Mouse (Mus musculus): ENCODE measurements at regions not wholly inside any gene's neighbourhood (a gene's known extent, or its start where the extent isn't known, plus 50 kb on each side); places are given as distances from the start of the nearest gene placed in this dataset.

- H3K4me3 ChIP-seq (ENCODE audit: low read length): no peak overlapping the region
- no peaks in the 10 kb centered on the region for H3K27me3 ChIP-seq (ENCODE audit: control insufficient read depth, insufficient read depth, low read depth, low read length)
- no peak overlapping the region for H3K27ac ChIP-seq (ENCODE audit: low read length)
- H3K36me3 ChIP-seq (ENCODE audit: control insufficient read depth, insufficient read depth, low read length): no peaks in the 10 kb centered on the region
- ATAC-seq (ENCODE audit: low read depth): no peak
- WGBS: 90% methylated on average over 4 of the region's 4 CpGs
- no peak overlapping the region for H3K9ac ChIP-seq (ENCODE audit: low read length)
- H3K4me1 ChIP-seq (replicated peaks; ENCODE audit: control insufficient read depth, insufficient read depth, low read length): peaks cover 5% of the 10 kb centered on the region
- no peak overlapping the region for H3K4me2 ChIP-seq (ENCODE audit: low read depth, low read length)
- H3K9me3 ChIP-seq (ENCODE audit: control insufficient read depth, low read length): peaks cover 3% of the 10 kb centered on the region
Observed at GRCm38 (mm10) chr12:71607966-71608365, 222.9 kb upstream of the Daam1 start.

DNA sequence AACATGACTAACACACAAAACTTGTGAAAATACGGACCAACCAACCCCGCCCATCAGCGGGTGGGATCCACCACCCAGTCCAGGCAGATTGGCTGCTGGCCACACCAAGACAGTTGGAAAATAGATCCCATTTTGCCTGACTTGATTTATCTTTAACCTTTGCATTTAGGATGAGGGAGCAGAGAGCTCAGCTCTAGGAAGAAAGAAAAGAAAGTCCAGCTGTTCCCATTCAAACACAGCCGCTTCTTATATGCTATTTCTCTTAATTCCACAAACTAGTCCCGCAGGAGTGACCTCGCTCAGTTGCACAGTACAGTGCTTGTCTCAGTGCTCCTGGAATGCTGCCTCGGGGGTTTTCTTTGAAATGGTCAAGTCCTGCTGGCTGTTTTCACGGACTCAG, 217.6 kb upstream of the Daam1 start:
- no peaks in the 10 kb centered on the region for H3K27me3 ChIP-seq (ENCODE audit: control insufficient read depth, insufficient read depth, low read depth, low read length)
- no peak overlapping the region for H3K4me3 ChIP-seq (ENCODE audit: low read length)
- H3K9me3 ChIP-seq (ENCODE audit: control insufficient read depth, low read length): no peaks in the 10 kb centered on the region; the same call in 1 of the 2 replicates
- no peak overlapping the region for H3K27ac ChIP-seq (ENCODE audit: low read length)
- H3K36me3 ChIP-seq (ENCODE audit: control insufficient read depth, insufficient read depth, low read length): no peaks in the 10 kb centered on the region
- H3K4me1 ChIP-seq (replicated peaks; ENCODE audit: control insufficient read depth, insufficient read depth, low read length): peaks cover 10% of the 10 kb centered on the region
- H3K9ac ChIP-seq (ENCODE audit: low read length): no peak overlapping the region
- 0 out of 2 replicates have a peak overlapping the region, but pooled peaks have one; percentile 13 for H3K4me2 ChIP-seq (ENCODE audit: low read depth, low read length)
- ATAC-seq (ENCODE audit: low read depth): peak; percentile 70
- 32% methylated on average over 8 of the region's 8 CpGs for WGBS

- WGBS: 66% methylated on average over 2 of the region's 2 CpGs
- no peak overlapping the region for H3K9ac ChIP-seq (ENCODE audit: low read length)
- no peaks in the 10 kb centered on the region for H3K27me3 ChIP-seq (ENCODE audit: control insufficient read depth, insufficient read depth, low read depth, low read length)
- ATAC-seq (ENCODE audit: low read depth): no peak
- H3K36me3 ChIP-seq (ENCODE audit: control insufficient read depth, insufficient read depth, low read length): no peaks in the 10 kb centered on the region
- H3K27ac ChIP-seq (ENCODE audit: low read length): no peak overlapping the region
- H3K4me1 ChIP-seq (replicated peaks; ENCODE audit: control insufficient read depth, insufficient read depth, low read length): peaks cover 14% of the 10 kb centered on the region
- no peak overlapping the region for H3K4me2 ChIP-seq (ENCODE audit: low read depth, low read length)
- no peaks in the 10 kb centered on the region; the same call in 1 of the 2 replicates for H3K9me3 ChIP-seq (ENCODE audit: control insufficient read depth, low read length)
- no peak overlapping the region for H3K4me3 ChIP-seq (ENCODE audit: low read length)
Observed at GRCm38 (mm10) chr12:71614945-71615344, 215.9 kb upstream of the Daam1 start.

DNA sequence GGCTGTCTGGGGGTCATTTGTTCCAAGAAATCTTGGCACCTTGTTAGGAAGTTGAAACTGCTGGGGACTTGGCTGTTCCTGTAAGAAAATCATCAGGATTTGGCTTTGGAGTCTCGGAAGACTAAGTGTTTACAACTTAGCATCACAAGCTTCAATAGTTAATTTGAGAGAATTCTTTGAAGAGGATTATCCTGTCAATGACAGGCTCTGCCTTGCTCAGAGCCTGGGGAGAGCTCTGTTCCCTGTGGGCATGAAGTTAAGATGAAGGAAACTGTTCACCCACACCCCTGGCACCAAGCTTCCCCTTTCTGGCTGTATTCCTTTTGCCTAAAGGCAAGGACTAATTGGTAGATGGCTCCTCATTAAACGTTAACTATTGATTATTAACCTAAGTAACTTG, 215.5 kb upstream of the Daam1 start:
- ATAC-seq (ENCODE audit: low read depth): no peak
- Histone ChIP-seq H3K4me1 (replicated peaks; ENCODE audit: control insufficient read depth, insufficient read depth, low read length) (peaks cover 14% of the 10 kb centered on the region), H3K9ac (ENCODE audit: low read length) (no peak overlapping the region), H3K9me3 (ENCODE audit: control insufficient read depth, low read length) (no peaks in the 10 kb centered on the region; the same call in 1 of the 2 replicates), H3K27me3 (ENCODE audit: control insufficient read depth, insufficient read depth, low read depth, low read length) (no peaks in the 10 kb centered on the region), H3K4me3 (ENCODE audit: low read length) (no peak overlapping the region), H3K4me2 (ENCODE audit: low read depth, low read length) (no peak overlapping the region), H3K27ac (ENCODE audit: low read length) (no peak overlapping the region), H3K36me3 (ENCODE audit: control insufficient read depth, insufficient read depth, low read length) (no peaks in the 10 kb centered on the region)
- 59% methylated on average over 2 of the region's 2 CpGs for WGBS

DNA sequence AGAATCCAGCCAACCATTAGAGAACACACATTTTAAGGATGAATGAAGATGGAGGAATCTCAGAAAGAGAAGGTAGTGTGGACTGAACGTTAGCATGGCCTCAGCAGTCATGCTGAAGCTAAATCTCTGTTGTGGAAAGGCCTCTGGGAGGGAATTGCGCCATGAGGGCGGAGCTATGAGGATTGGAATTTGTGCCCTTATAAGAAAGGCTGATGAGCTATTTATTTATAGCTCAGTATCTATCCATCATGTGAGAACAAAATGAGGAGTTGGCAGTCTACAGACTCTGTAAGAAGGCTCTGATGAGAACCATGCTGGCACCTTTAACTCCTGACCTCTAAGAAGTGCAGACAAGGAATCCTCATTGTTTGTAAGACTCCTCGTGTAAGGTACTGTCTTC, 214.8 kb upstream of the Daam1 start:
- Histone ChIP-seq H3K4me1 (replicated peaks; ENCODE audit: control insufficient read depth, insufficient read depth, low read length) (peaks cover 14% of the 10 kb centered on the region), H3K9me3 (ENCODE audit: control insufficient read depth, low read length) (no peaks in the 10 kb centered on the region; the same call in 1 of the 2 replicates), H3K9ac (ENCODE audit: low read length) (no peak overlapping the region), H3K27ac (ENCODE audit: low read length) (no peak overlapping the region), H3K27me3 (ENCODE audit: control insufficient read depth, insufficient read depth, low read depth, low read length) (no peaks in the 10 kb centered on the region), H3K4me2 (ENCODE audit: low read depth, low read length) (no peak overlapping the region), H3K36me3 (ENCODE audit: control insufficient read depth, insufficient read depth, low read length) (no peaks in the 10 kb centered on the region), H3K4me3 (ENCODE audit: low read length) (no peak overlapping the region)
- WGBS: 59% methylated on average over 4 of the region's 4 CpGs
- no peak for ATAC-seq (ENCODE audit: low read depth)

GRCm38 (mm10) chr12:71618466-71618865, 212.4 kb upstream of the Daam1 start:
- H3K27me3 ChIP-seq (ENCODE audit: control insufficient read depth, insufficient read depth, low read depth, low read length): no peaks in the 10 kb centered on the region
- peak; percentile 83 for ATAC-seq (ENCODE audit: low read depth)
- H3K4me1 ChIP-seq (replicated peaks; ENCODE audit: control insufficient read depth, insufficient read depth, low read length): peaks cover 11% of the 10 kb centered on the region
- no peak overlapping the region for H3K4me3 ChIP-seq (ENCODE audit: low read length)
- no peak overlapping the region for H3K4me2 ChIP-seq (ENCODE audit: low read depth, low read length)
- H3K27ac ChIP-seq (ENCODE audit: low read length): no peak overlapping the region; the same call in 1 of the 2 replicates
- H3K9me3 ChIP-seq (ENCODE audit: control insufficient read depth, low read length): no peaks in the 10 kb centered on the region
- no peak overlapping the region for H3K9ac ChIP-seq (ENCODE audit: low read length)
- no peaks in the 10 kb centered on the region for H3K36me3 ChIP-seq (ENCODE audit: control insufficient read depth, insufficient read depth, low read length)
- 31% methylated on average over 6 of the region's 6 CpGs for WGBS

DNA sequence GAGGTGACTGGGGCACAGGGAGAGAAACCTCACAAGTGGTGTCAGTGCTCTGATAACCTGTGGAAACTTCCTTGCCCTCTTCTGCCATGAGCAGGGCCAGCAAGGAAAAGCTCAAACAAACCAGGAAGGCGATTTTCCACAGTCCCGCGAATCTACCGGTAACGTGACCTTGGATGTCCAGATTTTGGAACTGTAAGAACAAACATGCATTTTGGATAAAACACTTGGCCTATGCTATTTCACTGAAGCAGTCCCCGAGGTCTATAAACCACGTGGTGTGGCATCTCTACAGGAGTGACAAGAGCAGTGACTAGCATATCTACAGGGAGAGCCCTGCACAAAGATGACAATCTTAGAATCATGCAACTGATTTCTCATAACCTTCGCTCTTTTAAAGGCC, 211.9 kb upstream of the Daam1 start:
- Histone ChIP-seq H3K4me1 (replicated peaks; ENCODE audit: control insufficient read depth, insufficient read depth, low read length) (peaks cover 16% of the 10 kb centered on the region), H3K4me3 (ENCODE audit: low read length) (no peak overlapping the region), H3K4me2 (ENCODE audit: low read depth, low read length) (no peak overlapping the region), H3K9ac (ENCODE audit: low read length) (no peak overlapping the region), H3K36me3 (ENCODE audit: control insufficient read depth, insufficient read depth, low read length) (no peaks in the 10 kb centered on the region), H3K9me3 (ENCODE audit: control insufficient read depth, low read length) (no peaks in the 10 kb centered on the region), H3K27ac (ENCODE audit: low read length) (no peak overlapping the region), H3K27me3 (ENCODE audit: control insufficient read depth, insufficient read depth, low read depth, low read length) (no peaks in the 10 kb centered on the region)
- 66% methylated on average over 8 of the region's 8 CpGs for WGBS
- ATAC-seq (ENCODE audit: low read depth): no peak

GRCm38 (mm10) chr12:71619561-71619960, 211.3 kb upstream of the Daam1 start:
- H3K4me3 ChIP-seq (ENCODE audit: low read length): no peak overlapping the region
- ATAC-seq (ENCODE audit: low read depth): no peak
- H3K27ac ChIP-seq (ENCODE audit: low read length): no peak overlapping the region
- 43% methylated on average over 4 of the region's 4 CpGs for WGBS
- no peaks in the 10 kb centered on the region for H3K9me3 ChIP-seq (ENCODE audit: control insufficient read depth, low read length)
- H3K27me3 ChIP-seq (ENCODE audit: control insufficient read depth, insufficient read depth, low read depth, low read length): no peaks in the 10 kb centered on the region
- no peak overlapping the region for H3K9ac ChIP-seq (ENCODE audit: low read length)
- H3K4me1 ChIP-seq (replicated peaks; ENCODE audit: control insufficient read depth, insufficient read depth, low read length): peaks cover 19% of the 10 kb centered on the region
- H3K36me3 ChIP-seq (ENCODE audit: control insufficient read depth, insufficient read depth, low read length): no peaks in the 10 kb centered on the region
- no peak overlapping the region for H3K4me2 ChIP-seq (ENCODE audit: low read depth, low read length)

DNA sequence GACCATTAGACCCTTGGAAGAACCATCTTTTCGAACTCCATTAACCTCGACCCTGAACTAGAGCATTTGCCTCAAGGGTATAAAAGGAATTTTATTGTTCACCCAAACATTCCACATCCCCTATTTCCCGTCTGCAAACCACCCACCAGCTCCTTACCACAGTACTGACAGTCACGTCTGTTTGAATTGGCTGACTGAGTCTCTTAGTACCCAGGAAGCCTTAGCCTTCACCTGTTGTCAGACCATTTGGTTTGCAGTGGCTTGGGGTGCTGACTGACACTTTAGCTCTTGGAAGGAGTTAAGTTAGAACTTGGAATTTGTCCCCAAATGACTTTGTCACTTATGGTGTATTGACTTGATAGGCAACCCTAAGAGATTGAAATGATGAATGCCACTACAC, 209.3 kb upstream of the Daam1 start:
- Histone ChIP-seq H3K9ac (ENCODE audit: low read length) (no peak overlapping the region), H3K4me2 (ENCODE audit: low read depth, low read length) (no peak overlapping the region), H3K4me1 (replicated peaks; ENCODE audit: control insufficient read depth, insufficient read depth, low read length) (peaks cover 20% of the 10 kb centered on the region), H3K27me3 (ENCODE audit: control insufficient read depth, insufficient read depth, low read depth, low read length) (no peaks in the 10 kb centered on the region), H3K9me3 (ENCODE audit: control insufficient read depth, low read length) (no peaks in the 10 kb centered on the region), H3K36me3 (ENCODE audit: control insufficient read depth, insufficient read depth, low read length) (no peaks in the 10 kb centered on the region), H3K4me3 (ENCODE audit: low read length) (no peak overlapping the region), H3K27ac (ENCODE audit: low read length) (no peak overlapping the region)
- 41% methylated on average over 4 of the region's 4 CpGs for WGBS
- ATAC-seq (ENCODE audit: low read depth): no peak

DNA sequence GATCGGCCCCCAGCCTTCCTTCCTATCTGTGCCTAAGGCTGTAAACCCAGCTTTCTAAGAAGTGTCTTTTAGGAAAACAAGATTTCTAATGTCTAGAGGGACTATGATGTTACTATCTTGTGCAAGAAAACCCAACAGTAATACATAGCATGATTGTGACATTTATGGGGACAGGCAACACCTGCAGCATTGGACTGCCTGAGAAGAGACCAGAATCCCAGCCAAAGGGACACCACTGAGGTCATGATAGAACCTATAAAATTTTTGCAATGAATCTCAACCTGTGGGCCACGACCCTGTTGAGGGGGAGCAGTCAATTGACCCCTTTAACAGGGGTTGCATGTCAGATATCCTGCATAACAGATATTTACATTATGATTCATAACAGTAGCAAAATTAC, 208.1 kb upstream of the Daam1 start:
- WGBS: 78% methylated on average over 2 of the region's 2 CpGs
- Histone ChIP-seq H3K9ac (ENCODE audit: low read length) (no peak overlapping the region), H3K9me3 (ENCODE audit: control insufficient read depth, low read length) (no peaks in the 10 kb centered on the region), H3K27me3 (ENCODE audit: control insufficient read depth, insufficient read depth, low read depth, low read length) (no peaks in the 10 kb centered on the region), H3K27ac (ENCODE audit: low read length) (no peak overlapping the region), H3K4me2 (ENCODE audit: low read depth, low read length) (no peak overlapping the region), H3K36me3 (ENCODE audit: control insufficient read depth, insufficient read depth, low read length) (no peaks in the 10 kb centered on the region), H3K4me1 (replicated peaks; ENCODE audit: control insufficient read depth, insufficient read depth, low read length) (peaks cover 28% of the 10 kb centered on the region), H3K4me3 (ENCODE audit: low read length) (no peak overlapping the region)
- no peak for ATAC-seq (ENCODE audit: low read depth)

Data from lung, embryonic 16.5 days (tissue).